Mouse (Mus musculus) adrenal gland (tissue): Measurements from ENCODE around the gene Trappc12.
"Not testable (repeated sequence)": the region's sequence is repeated elsewhere in the genome, so short reads cannot be mapped to it uniquely, and the experiment has no call there.

Source experiments
- intact Hi-C: fragments of 180-260 bp; cut with DNase I; formaldehyde crosslinking; loops from one replicate; pipeline ENCODE4 v1.15.1; 2025

The Trappc12 gene

GRCm38 (mm10) chr12:28734271-28734670, 16.0 kb downstream of the Trappc12 start:
- intact Hi-C loops = no loop called here

- intact Hi-C loops = not testable (repeated sequence)
Measured at GRCm38 (mm10) chr12:28733520-28734245, 16.6 kb downstream of the Trappc12 start.

GRCm38 (mm10) chr12:28732631-28733030, 17.6 kb downstream of the Trappc12 start:
- intact Hi-C loops = no loop called here

- intact Hi-C loops = no loop called here
Measured at GRCm38 (mm10) chr12:28727061-28727460, 23.2 kb downstream of the Trappc12 start.

- intact Hi-C loops = no loop called here
Measured at GRCm38 (mm10) chr12:28726204-28726603, 24.1 kb downstream of the Trappc12 start.

GRCm38 (mm10) chr12:28724366-28724765, 25.9 kb downstream of the Trappc12 start:
- intact Hi-C loops = no loop called here

GRCm38 (mm10) chr12:28718106-28718505, 32.2 kb downstream of the Trappc12 start:
- intact Hi-C loops = no loop called here

- intact Hi-C loops = no loop called here
Measured at GRCm38 (mm10) chr12:28717066-28717465, 33.2 kb downstream of the Trappc12 start.

GRCm38 (mm10) chr12:28714822-28715632, 35.2 kb downstream of the Trappc12 start:
- intact Hi-C loops = no loop called here

GRCm38 (mm10) chr12:28710566-28711185, 39.6 kb downstream of the Trappc12 start:
- intact Hi-C loops = no loop called here

- intact Hi-C loops = loop anchor here (10.0 kb wide), 1 partner anchor 417 kb away; no protein-coding TSS in a partner anchor
Measured at GRCm38 (mm10) chr12:28708154-28708553, 42.1 kb downstream of the Trappc12 start.

- intact Hi-C loops = loop anchor here (10.0 kb wide), 1 partner anchor 420 kb away; no protein-coding TSS in a partner anchor
Measured at GRCm38 (mm10) chr12:28705204-28705603, 45.1 kb downstream of the Trappc12 start.

GRCm38 (mm10) chr12:28704381-28704780, 45.9 kb downstream of the Trappc12 start:
- intact Hi-C loops = loop anchor here (10.0 kb wide), 1 partner anchor 420 kb away; no protein-coding TSS in a partner anchor

GRCm38 (mm10) chr12:28701302-28701701, 49.0 kb downstream of the Trappc12 start:
- intact Hi-C loops = loop anchor here (10.0 kb wide), 1 partner anchor 423 kb away; no protein-coding TSS in a partner anchor

GRCm38 (mm10) chr12:28700561-28701025, 49.7 kb downstream of the Trappc12 start:
- intact Hi-C loops = loop anchor here (10.0 kb wide), 1 partner anchor 424 kb away; no protein-coding TSS in a partner anchor

- intact Hi-C loops = loop anchor here (10.0 kb wide), 1 partner anchor 425 kb away; no protein-coding TSS in a partner anchor
Measured at GRCm38 (mm10) chr12:28700101-28700511, 50.2 kb downstream of the Trappc12 start.

GRCm38 (mm10) chr12:28699656-28700055, 50.6 kb downstream of the Trappc12 start:
- intact Hi-C loops = loop anchor here (10.0 kb wide), 1 partner anchor 425 kb away; no protein-coding TSS in a partner anchor

- intact Hi-C loops = no loop called here
Measured at GRCm38 (mm10) chr12:28699086-28699485, 51.2 kb downstream of the Trappc12 start.

- intact Hi-C loops = no loop called here
Measured at GRCm38 (mm10) chr12:28697821-28698595, 52.3 kb downstream of the Trappc12 start.

GRCm38 (mm10) chr12:28694776-28695175, 55.5 kb downstream of the Trappc12 start:
- intact Hi-C loops = no loop called here
